Mouse (Mus musculus) embryonic facial prominence, embryonic 15.5 days (tissue): ENCODE results near the gene Drd4. TPM values are rescaled to one million over a fixed set of nuclear protein-coding genes. Genes with fewer than 3 reads are reported as not detected.
"Not testable (repeated sequence)": the region's sequence is repeated elsewhere in the genome, so short reads cannot be mapped to it uniquely, and the experiment has no call there.

Experiments used
- ATAC-seq: fragments of 200-750 bp; cut with Nextera tagmentation; 2 replicates; pipeline ENCODE4 v1.8.0; 2017; ENCODE audit warnings: low read depth, moderate TSS enrichment; ENCODE audit not compliant: insufficient number of reproducible peaks, low FRiP score, low TSS enrichment
- H3K27ac ChIP-seq: fragments of 300-500 bp; sonication (generic); replicated peaks from 2 replicates; pipeline ENCODE4 v1.5.1; 2015; ENCODE audit warnings: mild to moderate bottlenecking, inconsistent platforms
- H3K27me3 ChIP-seq: fragments of 300-500 bp; sonication (generic); 2 replicates; pipeline ENCODE4 v1.6.1; 2015; ENCODE audit warnings: inconsistent platforms
- H3K36me3 ChIP-seq: fragments of 300-500 bp; sonication (generic); 2 replicates; pipeline ENCODE4 v1.6.1; 2015; ENCODE audit warnings: mild to moderate bottlenecking, inconsistent platforms
- H3K4me1 ChIP-seq: fragments of 300-500 bp; sonication (generic); 2 replicates; pipeline ENCODE4 v1.6.1; 2015; ENCODE audit warnings: inconsistent platforms
- H3K4me2 ChIP-seq: fragments of 300-500 bp; sonication (generic); replicated peaks from 2 replicates; pipeline ENCODE4 v1.6.1; 2015; ENCODE audit warnings: mild to moderate bottlenecking, inconsistent platforms
- H3K4me3 ChIP-seq: fragments of 300-500 bp; sonication (generic); replicated peaks from 2 replicates; pipeline ENCODE4 v1.5.1; 2015; ENCODE audit warnings: mild to moderate bottlenecking, inconsistent platforms
- H3K9ac ChIP-seq: fragments of 300-500 bp; sonication (generic); 2 replicates; pipeline ENCODE4 v1.6.1; 2015; ENCODE audit warnings: inconsistent platforms
- H3K9me3 ChIP-seq: fragments of 300-500 bp; sonication (generic); replicated peaks from 2 replicates; pipeline ENCODE4 v1.6.1; 2016; ENCODE audit warnings: inconsistent platforms
- WGBS: fragments of 180-500 bp; shearing (Covaris S2); methylation state at CpG from one replicate; pipeline ENCODE4 v1.1.7; 2015; 5-methylcytosine and 5-hydroxymethylcytosine counted together
- polyA plus RNA-seq: library from polyadenylated mRNA; unstranded; fragments of >200 nt; fragmentation: Nextera tagmentation; extraction: Ambion mirVana; gene quantifications from 2 replicates; pipeline ENCODE4 v1.2.1, GENCODE M21; 2015

The Drd4 gene
- polyA plus RNA-seq: 0.76 and 1.1 TPM in 2 replicates

DNA sequence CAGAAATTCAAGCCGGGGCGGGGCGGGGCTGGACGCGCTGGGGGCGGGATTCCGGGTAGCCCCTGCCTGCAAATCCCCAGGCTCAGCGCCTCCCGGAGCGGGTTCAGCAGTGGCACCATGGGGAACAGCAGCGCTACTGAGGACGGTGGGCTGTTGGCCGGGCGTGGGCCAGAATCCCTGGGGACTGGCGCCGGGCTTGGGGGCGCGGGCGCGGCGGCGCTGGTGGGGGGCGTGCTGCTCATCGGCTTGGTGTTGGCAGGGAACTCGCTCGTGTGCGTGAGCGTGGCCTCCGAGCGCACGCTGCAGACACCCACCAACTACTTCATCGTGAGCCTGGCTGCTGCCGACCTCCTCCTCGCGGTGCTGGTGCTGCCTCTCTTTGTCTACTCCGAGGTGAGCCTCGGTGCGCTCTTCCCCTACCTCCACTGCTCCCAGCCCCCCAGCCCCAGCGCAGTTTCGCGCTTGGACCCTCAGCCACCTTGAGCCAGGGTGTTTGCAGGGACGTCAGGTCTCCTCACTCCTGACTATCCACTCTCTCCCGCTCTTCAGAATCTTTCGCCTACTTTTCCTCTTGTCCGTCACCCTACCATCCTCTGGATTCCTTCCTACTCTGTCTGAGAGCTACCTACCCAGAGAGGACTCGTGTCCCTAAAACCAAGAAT is at the start of gene Drd4:
Gene Drd4 (plus strand): TSS at position 86 of the 662 bp plus-strand sequence.
- Histone ChIP-seq H3K36me3 (peaks cover 4% of the 10 kb centered on the region), H3K4me2 (peak within 1 kb of the TSS; percentile 98), H3K27me3 (peaks cover 49% of the 10 kb centered on the region), H3K9ac (peak within 1 kb of the TSS; percentile 37), H3K4me3 (peak within 1 kb of the TSS; percentile 53), H3K27ac (no peak within 1 kb of the TSS), H3K4me1 (peaks cover 29% of the 10 kb centered on the region), H3K9me3 (no peaks in the 10 kb centered on the region)
- 2% methylated on average over 46 of the region's 46 CpGs for WGBS
- ATAC-seq: no peak

DNA sequence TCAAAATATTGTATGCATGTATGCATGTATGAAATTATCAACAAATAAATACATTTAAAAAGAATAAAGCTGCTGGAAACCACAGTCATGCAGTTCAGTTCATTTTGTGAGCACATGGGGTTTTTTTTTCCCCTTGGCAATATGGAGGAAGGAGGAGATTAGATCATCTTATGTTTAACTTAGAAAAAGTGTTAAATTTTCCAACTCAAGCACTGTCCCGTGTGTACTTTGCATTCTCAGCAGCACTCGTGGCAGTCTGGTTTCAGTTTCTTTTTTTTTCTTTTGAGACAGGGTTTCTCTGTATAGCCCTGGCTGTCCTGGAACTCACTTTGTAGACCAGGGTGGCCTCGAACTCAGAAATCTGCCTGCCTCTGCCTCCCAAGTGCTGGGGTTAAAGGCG is 41.3 kb upstream of the Drd4 start:
- ATAC-seq, H3K4me1 ChIP-seq, H3K27ac ChIP-seq, H3K27me3 ChIP-seq, H3K4me3 ChIP-seq, H3K9me3 ChIP-seq, H3K9ac ChIP-seq, H3K4me2 ChIP-seq: not testable (repeated sequence)
- 89% methylated on average over 4 of the region's 4 CpGs for WGBS
- peaks cover 94% of the 10 kb centered on the region for H3K36me3 ChIP-seq

DNA sequence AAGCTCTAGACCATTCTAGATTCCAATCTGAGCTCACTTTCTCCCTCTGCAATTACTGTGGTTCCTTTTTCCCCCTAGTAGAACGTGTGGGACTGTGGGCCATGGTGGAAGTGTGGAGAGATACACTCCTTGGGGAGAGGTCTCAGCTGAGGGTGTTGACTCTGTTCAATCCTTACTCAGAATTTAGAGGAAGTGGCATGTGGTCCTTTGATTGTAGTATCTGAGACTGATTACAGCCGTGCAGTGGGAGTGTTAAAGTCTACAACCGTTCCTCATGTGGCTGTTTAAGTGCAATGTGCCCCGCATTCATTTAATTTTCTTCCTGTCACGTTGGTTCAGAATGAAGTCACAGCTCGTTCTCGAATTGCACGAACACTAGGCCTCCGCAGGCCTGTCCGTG is 35.6 kb upstream of the Drd4 start:
- no peak overlapping the region for H3K4me2 ChIP-seq
- H3K27me3 ChIP-seq: no peaks in the 10 kb centered on the region
- 85% methylated on average over 10 of the region's 10 CpGs for WGBS
- no peak overlapping the region for H3K4me3 ChIP-seq
- no peak overlapping the region for H3K27ac ChIP-seq
- no peaks in the 10 kb centered on the region for H3K9me3 ChIP-seq
- H3K4me1 ChIP-seq: no peaks in the 10 kb centered on the region
- no peak for ATAC-seq
- H3K9ac ChIP-seq: no peak overlapping the region
- peaks cover 93% of the 10 kb centered on the region for H3K36me3 ChIP-seq

DNA sequence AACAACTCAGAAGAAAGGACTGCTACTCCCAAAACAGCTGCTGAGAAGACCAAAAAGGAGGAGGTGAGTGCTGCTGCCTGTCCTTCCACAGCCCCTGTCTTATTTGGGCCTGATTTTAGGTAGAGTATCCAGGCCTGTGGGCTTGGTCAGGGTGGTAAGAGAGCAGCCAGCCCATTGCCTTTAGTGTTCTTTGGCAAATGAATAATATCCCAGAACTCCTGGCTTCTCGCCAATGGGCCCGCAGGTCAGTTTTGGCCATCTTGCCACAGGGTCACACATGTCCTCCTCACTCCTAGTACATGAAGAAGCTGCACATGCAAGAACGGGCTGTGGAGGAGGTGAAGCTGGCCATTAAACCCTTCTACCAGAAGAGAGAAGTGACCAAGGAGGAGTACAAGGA is 30.3 kb upstream of the Drd4 start:
- Histone ChIP-seq H3K27ac (no peak overlapping the region), H3K4me3 (no peak overlapping the region), H3K4me2 (no peak overlapping the region), H3K9ac (no peak overlapping the region), H3K36me3 (peaks cover 78% of the 10 kb centered on the region), H3K4me1 (peaks cover 16% of the 10 kb centered on the region), H3K9me3 (no peaks in the 10 kb centered on the region), H3K27me3 (no peaks in the 10 kb centered on the region)
- WGBS: 90% methylated on average over 3 of the region's 3 CpGs
- ATAC-seq: no peak

DNA sequence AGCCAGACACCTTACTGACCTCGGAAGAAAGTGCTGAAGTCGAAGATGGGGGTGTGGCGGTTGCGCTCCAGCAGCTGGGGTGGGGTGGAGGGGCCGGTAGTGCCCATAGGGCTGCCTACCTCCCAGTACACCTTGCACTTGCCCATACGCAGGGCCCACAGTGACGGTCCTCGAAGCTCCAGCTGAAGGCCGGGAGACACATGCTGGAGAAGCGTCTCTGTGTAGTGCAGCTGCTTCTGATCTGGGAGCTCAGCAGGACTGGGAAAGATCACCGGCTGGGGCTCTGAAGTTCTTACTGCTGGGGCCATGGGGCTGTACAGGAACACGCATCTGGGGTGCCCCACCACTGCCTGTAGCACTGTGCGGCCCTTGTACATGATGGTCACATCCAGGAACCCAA is 28.2 kb upstream of the Drd4 start:
- Histone ChIP-seq H3K9me3 (no peaks in the 10 kb centered on the region), H3K9ac (no peak overlapping the region), H3K4me3 (no peak overlapping the region), H3K36me3 (peaks cover 57% of the 10 kb centered on the region), H3K4me2 (no peak overlapping the region), H3K27me3 (no peaks in the 10 kb centered on the region), H3K4me1 (peaks cover 18% of the 10 kb centered on the region), H3K27ac (no peak overlapping the region)
- no peak for ATAC-seq
- WGBS: 89% methylated on average over 13 of the region's 13 CpGs

DNA sequence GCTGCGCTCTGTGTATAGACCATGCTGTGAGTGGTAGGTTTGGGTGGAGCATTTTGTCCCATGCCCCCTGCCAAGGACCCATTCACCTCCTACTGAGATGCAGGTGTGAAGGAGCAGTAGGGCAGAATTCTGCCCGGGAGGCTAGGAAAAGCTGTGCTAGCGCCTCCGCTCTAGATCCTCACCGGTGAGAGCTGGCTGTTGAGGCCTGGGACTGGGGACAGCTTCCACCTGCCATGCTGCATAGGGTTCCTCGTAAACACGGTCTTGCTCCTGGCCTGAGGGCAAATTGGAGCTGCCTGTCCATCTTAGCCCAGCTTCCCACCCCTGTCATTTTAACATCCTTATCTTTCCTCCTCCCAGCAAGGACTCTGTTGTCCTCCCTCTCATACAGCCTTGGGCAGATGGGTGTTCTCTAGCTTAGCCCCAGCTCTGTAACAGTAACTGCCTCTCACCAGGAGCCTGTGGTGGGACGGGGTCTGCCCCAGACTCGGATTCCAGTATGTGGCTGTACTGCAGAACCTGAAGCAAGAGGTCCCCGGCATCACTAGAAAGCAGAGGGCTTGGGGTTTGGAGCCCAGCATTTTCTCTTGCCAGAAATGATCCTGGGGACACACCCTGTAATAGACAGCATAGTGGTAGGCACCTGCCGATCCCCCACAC is 27.6 kb upstream of the Drd4 start:
- ATAC-seq: no peak
- Histone ChIP-seq H3K36me3 (peaks cover 51% of the 10 kb centered on the region), H3K9me3 (no peaks in the 10 kb centered on the region), H3K4me3 (no peak overlapping the region), H3K4me1 (peaks cover 18% of the 10 kb centered on the region), H3K27ac (no peak overlapping the region), H3K4me2 (no peak overlapping the region), H3K27me3 (no peaks in the 10 kb centered on the region), H3K9ac (no peak overlapping the region)
- whole genome bisulfite sequencing: 69% methylated on average over 11 of the region's 11 CpGs

DNA sequence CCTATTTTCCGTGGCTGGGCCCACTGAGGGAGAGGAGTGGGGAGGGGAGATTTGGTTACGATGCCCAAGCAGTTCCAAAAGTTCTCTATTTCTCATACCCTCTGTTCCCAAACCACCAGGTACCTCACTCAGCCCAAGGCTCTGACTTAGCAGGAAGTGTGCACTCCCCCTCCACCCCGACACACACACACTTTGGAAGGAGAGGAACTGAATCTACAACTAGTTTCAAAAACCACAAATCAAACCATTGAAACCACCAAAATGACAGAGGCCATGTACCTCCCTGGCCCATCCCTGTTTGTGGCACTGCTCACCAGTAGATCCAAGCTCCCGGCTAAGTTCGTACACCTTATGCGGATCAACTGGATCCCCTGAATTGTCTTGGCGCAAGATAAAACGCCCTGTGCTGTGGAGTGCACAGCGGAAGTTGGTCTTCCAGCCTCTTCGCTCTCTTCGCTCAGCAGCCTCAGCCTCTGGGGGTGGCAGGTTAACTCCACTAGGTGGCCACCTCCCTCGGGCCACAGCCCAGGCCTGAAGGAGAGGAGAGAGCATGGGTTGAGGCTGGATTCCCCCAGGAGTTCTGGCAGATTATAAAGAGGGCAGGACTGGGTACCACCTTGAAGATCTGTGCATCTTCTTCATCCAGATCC is 26.9 kb upstream of the Drd4 start:
- H3K27ac ChIP-seq: 0 out of 2 replicates have a peak overlapping the region, but pooled peaks have one; percentile 11
- no peaks in the 10 kb centered on the region for H3K27me3 ChIP-seq
- peaks cover 18% of the 10 kb centered on the region for H3K4me1 ChIP-seq
- peak overlapping the region; percentile 55; the same call in 1 of the 2 replicates for H3K4me3 ChIP-seq
- WGBS: 32% methylated on average over 12 of the region's 12 CpGs
- H3K9ac ChIP-seq: no peak overlapping the region
- no peaks in the 10 kb centered on the region for H3K9me3 ChIP-seq
- H3K36me3 ChIP-seq: peaks cover 44% of the 10 kb centered on the region
- H3K4me2 ChIP-seq: peak overlapping the region; percentile 83; the same call in 1 of the 2 replicates
- no peak for ATAC-seq

DNA sequence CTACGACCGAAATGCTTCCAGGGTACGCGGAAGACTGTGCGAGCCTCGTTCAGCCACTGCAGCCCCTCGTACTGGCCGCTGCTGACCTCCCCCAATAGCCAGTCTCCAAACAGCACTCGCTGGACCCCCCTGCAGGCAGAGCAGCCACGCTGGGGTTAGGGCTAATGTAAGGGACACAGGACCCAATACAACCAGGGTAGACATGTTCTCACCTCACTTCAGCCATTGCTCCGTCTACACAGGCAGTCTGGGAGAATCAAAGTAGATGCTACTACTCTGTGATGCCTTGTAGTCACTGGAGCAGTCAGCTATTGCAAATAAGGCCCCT is 26.4 kb upstream of the Drd4 start:
- H3K4me2 ChIP-seq: peak overlapping the region; percentile 83
- no peak overlapping the region for H3K9ac ChIP-seq
- no peaks in the 10 kb centered on the region for H3K27me3 ChIP-seq
- peaks cover 18% of the 10 kb centered on the region for H3K4me1 ChIP-seq
- 32% methylated on average over 11 of the region's 11 CpGs for WGBS
- H3K9me3 ChIP-seq: no peaks in the 10 kb centered on the region
- H3K4me3 ChIP-seq: peak overlapping the region; percentile 55
- H3K36me3 ChIP-seq: peaks cover 39% of the 10 kb centered on the region
- H3K27ac ChIP-seq: no peak overlapping the region
- no peak for ATAC-seq

DNA sequence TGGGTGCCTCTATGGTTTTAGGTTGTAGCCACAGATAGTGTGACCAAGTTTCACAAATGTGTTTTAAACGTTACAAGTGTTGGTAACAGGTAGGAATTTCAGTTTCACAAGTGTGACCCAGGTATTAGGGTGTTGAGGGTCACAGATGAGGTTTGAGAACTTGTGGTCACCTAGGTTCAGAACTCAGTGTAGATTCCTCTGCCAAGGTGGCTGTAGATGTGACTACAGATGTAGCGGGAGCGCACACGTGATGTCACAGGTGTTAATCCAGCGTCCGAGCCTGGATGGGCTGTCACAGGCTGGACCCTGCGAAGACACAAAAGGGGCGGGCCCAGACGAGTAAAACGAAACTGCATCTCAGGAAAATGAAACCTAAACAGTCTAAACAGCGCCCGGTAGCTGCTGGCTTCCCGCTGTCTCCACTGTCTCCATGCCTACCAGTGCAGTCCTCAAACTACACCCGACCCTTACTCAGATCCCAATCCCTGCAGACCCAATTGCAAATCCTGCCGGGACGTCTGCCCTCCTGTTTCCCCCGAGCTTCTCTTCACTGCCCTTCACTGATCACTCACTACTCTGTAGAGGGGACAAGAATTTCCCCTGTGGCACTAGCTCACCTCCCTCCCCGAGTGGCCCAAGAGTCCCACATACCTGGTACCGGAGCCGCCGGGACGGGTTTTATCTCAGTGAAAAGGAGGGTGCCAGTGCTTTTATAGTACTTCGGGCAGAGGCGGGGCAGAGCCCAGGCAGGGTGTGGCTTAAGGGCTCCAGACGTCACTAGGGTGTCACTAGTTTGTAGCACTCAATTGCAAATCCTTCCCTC is 25.9 kb upstream of the Drd4 start, which contains the start of gene Irf7:
Gene Irf7 (minus strand): TSS at position 743 of the 823 bp plus-strand sequence.
- H3K27ac ChIP-seq: no peak within 1 kb of the TSS
- H3K27me3 ChIP-seq: no peaks in the 10 kb centered on the region
- WGBS: 9% methylated on average over 25 of the region's 25 CpGs
- peaks cover 34% of the 10 kb centered on the region for H3K36me3 ChIP-seq
- peak within 1 kb of the TSS; percentile 55 for H3K4me3 ChIP-seq
- no peaks in the 10 kb centered on the region for H3K9me3 ChIP-seq
- peak within 1 kb of the TSS; percentile 45 for H3K9ac ChIP-seq
- H3K4me1 ChIP-seq: peaks cover 18% of the 10 kb centered on the region
- ATAC-seq: peak; percentile 49
- H3K4me2 ChIP-seq: peak within 1 kb of the TSS; percentile 83

DNA sequence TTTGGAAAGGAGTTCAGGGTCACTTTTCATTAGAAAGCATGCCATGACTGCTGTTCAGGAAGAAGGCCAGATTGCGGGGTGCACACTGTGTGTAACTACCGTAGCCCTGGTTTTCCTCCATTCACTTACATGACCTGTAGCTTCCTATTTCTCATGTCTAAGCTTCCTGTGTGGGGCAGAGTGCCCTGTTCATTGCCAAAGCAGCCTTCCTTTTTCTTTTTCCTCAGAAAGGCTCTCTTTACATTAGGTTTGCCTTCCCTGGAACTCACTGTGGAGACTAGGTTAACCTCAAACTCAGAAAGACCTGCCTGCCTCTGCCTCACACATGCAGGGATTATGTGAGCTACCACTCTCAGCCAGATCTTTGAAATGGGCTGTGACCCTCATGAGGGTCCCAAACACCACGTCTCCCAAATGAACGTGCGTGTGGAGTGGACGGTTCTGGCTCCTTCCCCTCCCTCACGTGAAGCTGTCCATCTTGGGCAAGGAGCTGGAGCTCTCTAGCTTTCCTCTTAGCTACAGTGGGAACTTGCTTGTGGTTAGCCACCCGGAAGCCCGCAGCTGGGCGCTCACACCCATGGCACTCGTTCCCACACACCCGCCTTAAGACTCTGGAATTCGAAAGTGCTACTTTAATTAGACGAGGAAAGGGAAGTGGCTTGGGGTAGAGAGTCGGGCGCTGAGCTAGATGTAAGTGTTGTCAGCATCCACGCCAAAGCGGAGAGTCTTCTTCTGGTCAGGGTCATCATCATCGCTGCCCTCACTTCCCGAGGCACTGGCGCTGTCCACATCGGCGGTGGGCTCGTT is 23.1 kb upstream of the Drd4 start:
- no peak for ATAC-seq
- no peaks in the 10 kb centered on the region for H3K9me3 ChIP-seq
- whole genome bisulfite sequencing: 77% methylated on average over 24 of the region's 24 CpGs
- H3K27ac ChIP-seq: no peak overlapping the region
- H3K27me3 ChIP-seq: no peaks in the 10 kb centered on the region
- peak overlapping the region; percentile 12; the same call in 1 of the 2 replicates for H3K4me2 ChIP-seq
- no peak overlapping the region for H3K9ac ChIP-seq
- H3K4me1 ChIP-seq: peaks cover 18% of the 10 kb centered on the region
- peaks cover 6% of the 10 kb centered on the region for H3K36me3 ChIP-seq
- no peak overlapping the region for H3K4me3 ChIP-seq
